Mouse (Mus musculus) myocyte (in vitro differentiated cells): Measurements from ENCODE around the gene Cbs. TPM values are rescaled to one million over a fixed set of nuclear protein-coding genes. Genes with fewer than 3 reads are reported as not detected.

ENCODE experiments used
- H3K27me3 ChIP-seq: one replicate; pipeline ENCODE4 v1.6.1; 2011; ENCODE audit not compliant: control insufficient read depth, insufficient read depth, insufficient read length
- H3K36me3 ChIP-seq: one replicate; pipeline ENCODE4 v1.6.1; 2011; ENCODE audit not compliant: control insufficient read depth, insufficient read depth
- H3K4me2 ChIP-seq: one replicate; pipeline ENCODE4 v1.6.1; 2011; ENCODE audit warnings: low read depth, control low read depth
- H3K4me3 ChIP-seq: one replicate; pipeline ENCODE4 v1.5.1; 2011; ENCODE audit warnings: mild to moderate bottlenecking, control low read depth, moderate library complexity
- H3K79me2 ChIP-seq: one replicate; pipeline ENCODE4 v1.6.1; 2011; ENCODE audit not compliant: control insufficient read depth, insufficient read depth
- H3ac ChIP-seq: one replicate; pipeline ENCODE4 v1.6.1; 2011; ENCODE audit not compliant: control insufficient read depth, insufficient read length
- CEBPB ChIP-seq: IDR thresholded peaks from 2 replicates; pipeline ENCODE4 v1.6.1; 2011; ENCODE audit warnings: mild to moderate bottlenecking, moderate library complexity; ENCODE audit not compliant: poor library complexity, insufficient read depth, severe bottlenecking
- E2F4 ChIP-seq: IDR thresholded peaks from one replicate; pipeline ENCODE4 v1.6.1; 2011; ENCODE audit warnings: mild to moderate bottlenecking, control low read depth, moderate library complexity; ENCODE audit not compliant: insufficient read depth
- MAX ChIP-seq: IDR thresholded peaks from one replicate; pipeline ENCODE4 v1.6.1; 2011; ENCODE audit warnings: low read depth, mild to moderate bottlenecking, control low read depth
- MYOD1 ChIP-seq, 3 experiments: IDR thresholded peaks; one replicate each; pipeline ENCODE4 v1.6.1; 2011; ENCODE audit warnings: control low read depth in 2 of 3, low read depth in 2 of 3, mild to moderate bottlenecking in 2 of 3, moderate library complexity in 1 of 3; ENCODE audit not compliant: insufficient read length in 2 of 3, control insufficient read depth in 1 of 3
- MYOG ChIP-seq, 3 experiments: IDR thresholded peaks; one replicate each; pipeline ENCODE4 v1.6.1; 2011; ENCODE audit warnings: control low read depth in 2 of 3, low read depth in 2 of 3, mild to moderate bottlenecking in 2 of 3; ENCODE audit not compliant: insufficient read length in 2 of 3, control insufficient read depth in 1 of 3, insufficient read depth in 1 of 3
- POLR2A ChIP-seq: IDR thresholded peaks from one replicate; pipeline ENCODE4 v1.6.1; 2011; ENCODE audit warnings: low read depth, mild to moderate bottlenecking, control low read depth, moderate library complexity; ENCODE audit not compliant: insufficient read length
- POLR2AphosphoS2 ChIP-seq: IDR thresholded peaks from one replicate; pipeline ENCODE4 v1.6.1; 2011; ENCODE audit warnings: low read depth, control low read depth; ENCODE audit not compliant: insufficient read length
- REST ChIP-seq: IDR thresholded peaks from one replicate; pipeline ENCODE4 v1.6.1; 2011; ENCODE audit warnings: mild to moderate bottlenecking, control low read depth, moderate library complexity; ENCODE audit not compliant: insufficient read depth, insufficient read length
- SRF ChIP-seq: IDR thresholded peaks from one replicate; pipeline ENCODE4 v1.6.1; 2011; ENCODE audit warnings: low read depth; ENCODE audit not compliant: control insufficient read depth, insufficient read length
- TCF12 ChIP-seq: IDR thresholded peaks from one replicate; pipeline ENCODE4 v1.6.1; 2011; ENCODE audit warnings: mild to moderate bottlenecking, control low read depth; ENCODE audit not compliant: poor library complexity, insufficient read depth, severe bottlenecking
- TCF3 ChIP-seq: IDR thresholded peaks from one replicate; pipeline ENCODE4 v1.6.1; 2011; ENCODE audit warnings: low read depth, control low read depth; ENCODE audit not compliant: insufficient read length
- USF1 ChIP-seq: IDR thresholded peaks from one replicate; pipeline ENCODE4 v1.6.1; 2011; ENCODE audit warnings: low read depth, mild to moderate bottlenecking, control low read depth, moderate library complexity
- polyA plus RNA-seq: library from polyadenylated mRNA; unstranded; fragments of >200 nt; fragmentation: generic; extraction: Trizol; gene quantifications from one replicate; pipeline ENCODE4 v1.2.1, GENCODE M21; 2012; ENCODE audit warnings: missing spikeins

Cbs gene
- polyA plus RNA-seq, 1 experiment, result 0.06 TPM

GRCm38 (mm10) chr17:31636277-31636941, 629 bp downstream of the Cbs start:
- Histone ChIP-seq H3K4me3 (no peak overlapping the region), H3K79me2 (no peaks in the 10 kb centered on the region), H3K4me2 (peak overlapping the region; percentile 50), H3ac (no peak overlapping the region), H3K27me3 (peaks cover 19% of the 10 kb centered on the region), H3K36me3 (no peaks in the 10 kb centered on the region)
- TF ChIP-seq MAX (no peak), MYOG (IDR thresholded peaks at IDR 0.05; ENCODE audit: control insufficient read depth in 1 of 3, insufficient read depth in 1 of 3, insufficient read length in 2 of 3, low read depth in 2 of 3) (peak in 1 of 3 experiments; percentile 19), E2F4 (no peak)

DNA sequence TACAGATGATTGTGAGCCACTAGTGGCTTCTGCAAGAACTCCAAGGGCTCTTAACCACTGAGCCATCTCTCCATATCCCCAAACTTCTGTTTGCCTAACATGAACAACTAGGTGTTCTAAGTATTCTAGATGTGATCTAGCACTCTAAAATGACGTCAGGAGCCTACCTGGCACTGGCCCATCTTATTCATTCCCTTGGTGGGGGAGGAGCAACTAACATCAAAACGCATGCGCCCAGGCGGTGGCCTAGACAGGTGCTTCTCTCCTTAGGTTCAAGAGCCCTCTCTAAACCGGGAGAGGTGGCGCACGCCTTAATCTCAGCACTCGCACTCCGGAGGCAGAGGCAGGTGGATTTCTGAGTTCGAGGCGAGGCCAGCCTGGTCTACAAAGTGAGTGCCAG, 1.3 kb downstream of the Cbs start:
- TF ChIP-seq TCF12 (no peak), USF1 (no peak), SRF (no peak), TCF3 (no peak), E2F4 (no peak), MAX (no peak)
- no peak overlapping the region for H3ac ChIP-seq
- H3K27me3 ChIP-seq, result peaks cover 19% of the 10 kb centered on the region
- H3K4me3 ChIP-seq, result no peak overlapping the region
- H3K79me2 ChIP-seq, result no peaks in the 10 kb centered on the region
- H3K36me3 ChIP-seq, result no peaks in the 10 kb centered on the region
- H3K4me2 ChIP-seq, result no peak overlapping the region

DNA sequence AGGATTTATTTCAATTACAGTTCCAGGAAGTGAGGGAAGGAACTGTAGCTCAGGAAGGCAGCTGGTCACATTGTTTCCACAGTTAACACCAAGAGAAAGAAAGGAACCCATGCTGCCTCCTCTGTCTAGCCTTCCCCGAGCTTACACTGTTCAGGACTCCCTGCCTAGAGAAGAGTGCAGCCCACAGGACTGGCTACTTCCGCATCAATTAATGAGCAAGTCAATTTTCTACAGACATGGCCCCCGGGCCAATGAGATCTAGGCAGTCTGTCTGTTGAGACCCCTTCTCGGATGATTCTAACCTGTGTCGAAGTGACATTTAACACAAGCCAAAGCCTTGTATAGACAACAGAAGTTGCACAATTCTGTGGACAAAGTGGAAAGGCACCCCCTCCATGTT, 2.1 kb downstream of the Cbs start:
- peaks cover 19% of the 10 kb centered on the region for H3K27me3 ChIP-seq
- H3ac ChIP-seq, result no peak overlapping the region
- TF ChIP-seq USF1 (no peak), REST (no peak), MAX (no peak), CEBPB (no peak), TCF12 (no peak), TCF3 (no peak), POLR2A (no peak), SRF (no peak), MYOD1 (IDR thresholded peaks at IDR 0.05; ENCODE audit: control insufficient read depth in 1 of 3, insufficient read length in 2 of 3, low read depth in 2 of 3) (no peak), POLR2AphosphoS2 (no peak)
- H3K4me3 ChIP-seq, result no peak overlapping the region
- H3K4me2 ChIP-seq, result no peak overlapping the region
- no peaks in the 10 kb centered on the region for H3K79me2 ChIP-seq
- H3K36me3 ChIP-seq, result no peaks in the 10 kb centered on the region

DNA sequence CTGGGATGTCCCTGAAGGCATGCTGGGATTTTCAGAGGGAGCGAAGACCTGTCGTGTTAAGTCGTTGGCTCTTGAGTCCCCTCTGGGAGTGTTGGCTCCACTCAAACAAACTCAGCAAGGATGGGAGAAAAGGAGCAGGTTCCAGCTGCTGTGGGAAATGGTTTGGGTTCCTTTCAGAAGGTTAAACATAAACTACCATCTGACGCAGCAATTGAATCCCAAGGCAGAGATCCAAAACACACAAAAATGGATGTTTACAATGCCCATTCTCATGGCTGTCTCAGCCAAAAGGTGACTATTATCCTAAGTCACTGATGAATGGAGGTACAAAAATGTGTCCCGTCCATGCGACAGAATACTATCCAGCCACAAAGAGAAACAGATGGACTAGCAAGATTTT, 4.0 kb downstream of the Cbs start:
- Histone ChIP-seq H3ac (no peak overlapping the region), H3K79me2 (no peaks in the 10 kb centered on the region), H3K36me3 (no peaks in the 10 kb centered on the region), H3K4me3 (no peak overlapping the region), H3K27me3 (peaks cover 19% of the 10 kb centered on the region), H3K4me2 (no peak overlapping the region)
- TF ChIP-seq POLR2A, result no peak
- TF ChIP-seq CEBPB, result no peak
- TF ChIP-seq POLR2AphosphoS2, result no peak
- TF ChIP-seq MYOG (IDR thresholded peaks at IDR 0.05; ENCODE audit: control insufficient read depth in 1 of 3, insufficient read depth in 1 of 3, insufficient read length in 2 of 3, low read depth in 2 of 3), result no peak
- no peak for TF ChIP-seq TCF3
- no peak for TF ChIP-seq MAX
- TF ChIP-seq USF1, result no peak
- no peak for TF ChIP-seq SRF
- TF ChIP-seq E2F4, result no peak
- no peak for TF ChIP-seq MYOD1 (IDR thresholded peaks at IDR 0.05; ENCODE audit: control insufficient read depth in 1 of 3, insufficient read length in 2 of 3, low read depth in 2 of 3)
- TF ChIP-seq TCF12, result no peak
- no peak for TF ChIP-seq REST

DNA sequence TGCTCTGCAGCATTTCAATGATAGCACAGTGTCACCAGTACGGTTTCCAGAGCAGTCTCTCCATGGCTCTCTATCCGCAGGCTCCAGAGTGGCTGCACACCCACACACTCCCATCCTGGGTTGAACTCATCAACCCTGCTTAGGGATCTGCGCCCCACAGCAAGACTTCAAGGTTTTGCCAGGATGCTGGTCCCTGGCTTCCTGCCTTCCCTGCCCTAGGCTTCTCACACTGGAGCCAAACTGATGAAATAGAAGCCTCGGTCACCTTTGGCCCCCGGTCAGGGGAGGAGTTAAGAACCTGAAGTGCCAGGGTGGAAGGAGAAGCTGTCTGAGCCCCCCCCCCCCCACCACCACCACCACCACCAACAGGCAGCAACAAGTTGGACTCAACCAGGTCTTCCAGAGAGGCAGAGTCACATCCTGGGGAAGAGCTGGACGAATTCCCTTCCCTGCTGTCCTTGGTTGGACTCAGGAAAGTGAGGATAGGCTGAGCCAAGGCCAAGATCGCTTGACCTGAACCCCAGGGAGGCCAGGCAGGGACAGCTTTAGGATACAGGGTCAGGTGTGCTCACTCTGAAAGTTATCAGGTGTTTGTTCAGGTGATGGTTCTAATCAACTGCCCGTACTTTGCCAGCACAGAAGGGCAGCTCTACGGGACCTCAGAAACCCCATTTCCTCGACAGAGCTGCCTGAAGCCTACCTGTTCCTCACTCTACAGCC, 5.8 kb downstream of the Cbs start:
- TF ChIP-seq POLR2AphosphoS2 (no peak), MYOD1 (IDR thresholded peaks at IDR 0.05; ENCODE audit: control insufficient read depth in 1 of 3, insufficient read length in 2 of 3, low read depth in 2 of 3) (no peak), E2F4 (no peak)
- Histone ChIP-seq H3K27me3 (peaks cover 5% of the 10 kb centered on the region), H3K79me2 (no peaks in the 10 kb centered on the region), H3K4me2 (no peak overlapping the region), H3K36me3 (no peaks in the 10 kb centered on the region), H3K4me3 (no peak overlapping the region), H3ac (no peak overlapping the region)
